Mouse (Mus musculus): ENCODE results near the gene Ckm.

- TF ChIP-seq CTCF (IDR thresholded peaks at IDR 0.05; ENCODE audit: low read depth, low read length) (no peak), POLR2A (IDR thresholded peaks at IDR 0.05; ENCODE audit: extremely low read depth, insufficient read depth, low read length) (no peak)
Measured at GRCm38 (mm10) chr7:19423083-19423482, 18.5 kb downstream of the Ckm start.
